ENCODE assay signal across 14 mouse cellular contexts in genomic region chrX:57711914-57712313, GRCm38 (mm10).
"Had no signal": no experiment of that assay in that cellular context is flagged by ENCODE, and none has a peak within 500 bp of the region (broad histone marks: within the 10 kb centered on the region; RNA-seq: fewer than 3 reads in every experiment).

No protein-coding gene starts in this region.

- H3K27ac ChIP-seq: kidney, postnatal 0 days; limb, embryonic 15.5 days; liver, embryonic 13.5 days; midbrain, embryonic 13.5 days; neural tube, embryonic 15.5 days; stomach, embryonic 15.5 days had no signal

- H3K9ac ChIP-seq: limb, embryonic 15.5 days; liver, embryonic 13.5 days; midbrain, embryonic 13.5 days; neural tube, embryonic 15.5 days; stomach, embryonic 15.5 days had no signal

- H3K27me3 ChIP-seq: limb, embryonic 15.5 days; liver, embryonic 13.5 days; midbrain, embryonic 13.5 days; neural tube, embryonic 15.5 days; stomach, embryonic 15.5 days had no signal

- DNase-seq: kidney, postnatal 36 days; layer of hippocampus, adult 9-11 months; layer of hippocampus, postnatal 36 days; liver, embryonic 13.5 days; lung, adult 18-20 months; right cerebral cortex, postnatal 14 days; thymus, adult 2 months; thymus, postnatal 25 days had no signal

- H3K4me1 ChIP-seq: limb, embryonic 15.5 days; liver, embryonic 13.5 days; neural tube, embryonic 15.5 days; stomach, embryonic 15.5 days had no signal

- ATAC-seq: midbrain, embryonic 13.5 days had no signal

- H3K36me3 ChIP-seq: limb, embryonic 15.5 days; liver, embryonic 13.5 days; midbrain, embryonic 13.5 days; neural tube, embryonic 15.5 days; stomach, embryonic 15.5 days had no signal

- H3K9me3 ChIP-seq: limb, embryonic 15.5 days; liver, embryonic 13.5 days; midbrain, embryonic 13.5 days; neural tube, embryonic 15.5 days; stomach, embryonic 15.5 days had no signal

- H3K4me2 ChIP-seq: limb, embryonic 15.5 days; liver, embryonic 13.5 days; midbrain, embryonic 13.5 days; neural tube, embryonic 15.5 days; stomach, embryonic 15.5 days had no signal

- H3K4me3 ChIP-seq: limb, embryonic 15.5 days; liver, embryonic 13.5 days; midbrain, embryonic 13.5 days; myocyte; neural tube, embryonic 15.5 days; stomach, embryonic 15.5 days had no signal
